Mouse (Mus musculus): ENCODE results near the gene Ddx24. TPM values are rescaled to one million over a fixed set of nuclear protein-coding genes. Genes with fewer than 3 reads are reported as not detected.
A peak's percentile ranks its signal among the peaks of the same experiment; 100 is the strongest.

Ddx24 gene
- polyA plus RNA-seq, 1 experiment from 2014 or later: 105 TPM

GRCm38 (mm10) chr12:103367171-103367570, 58.5 kb downstream of the Ddx24 start:
- no peaks in the 10 kb centered on the region for H3K27me3 ChIP-seq
- no peak overlapping the region for H3K27ac ChIP-seq (replicated peaks)
- H3K9me3 ChIP-seq (replicated peaks): no peaks in the 10 kb centered on the region
- no peaks in the 10 kb centered on the region for H3K36me3 ChIP-seq
- no peak overlapping the region for H3K4me2 ChIP-seq (replicated peaks)
- H3K4me3 ChIP-seq (replicated peaks): no peak overlapping the region
- ATAC-seq (ENCODE audit: insufficient number of reproducible peaks, low FRiP score, low TSS enrichment, low read depth): no peak
- H3K9ac ChIP-seq: no peak overlapping the region
- WGBS: 74% methylated on average over 2 of the region's 2 CpGs
- H3K4me1 ChIP-seq: 0 out of 2 replicates have a peak, but pooled peaks cover 3% of the 10 kb centered on the region

GRCm38 (mm10) chr12:103362336-103362735, 63.3 kb downstream of the Ddx24 start:
- WGBS: 61% methylated on average over 3 of the region's 3 CpGs
- 0 out of 2 replicates have a peak, but pooled peaks cover 3% of the 10 kb centered on the region for H3K4me1 ChIP-seq
- H3K4me3 ChIP-seq (replicated peaks): no peak overlapping the region
- no peak for ATAC-seq (ENCODE audit: insufficient number of reproducible peaks, low FRiP score, low TSS enrichment, low read depth)
- H3K27ac ChIP-seq (replicated peaks): no peak overlapping the region
- H3K4me2 ChIP-seq (replicated peaks): no peak overlapping the region
- no peak overlapping the region for H3K9ac ChIP-seq
- H3K9me3 ChIP-seq (replicated peaks): no peaks in the 10 kb centered on the region
- H3K27me3 ChIP-seq: no peaks in the 10 kb centered on the region
- H3K36me3 ChIP-seq: no peaks in the 10 kb centered on the region

- Histone ChIP-seq H3K4me2 (replicated peaks) (no peak overlapping the region), H3K27me3 (no peaks in the 10 kb centered on the region), H3K27ac (replicated peaks) (no peak overlapping the region), H3K4me3 (replicated peaks) (no peak overlapping the region), H3K36me3 (no peaks in the 10 kb centered on the region), H3K9ac (no peak overlapping the region), H3K9me3 (replicated peaks) (no peaks in the 10 kb centered on the region), H3K4me1 (0 out of 2 replicates have a peak, but pooled peaks cover 3% of the 10 kb centered on the region)
- 84% methylated on average over 17 of the region's 17 CpGs for WGBS
- no peak for ATAC-seq (ENCODE audit: insufficient number of reproducible peaks, low FRiP score, low TSS enrichment, low read depth)
Measured at GRCm38 (mm10) chr12:103361539-103362307, 63.9 kb downstream of the Ddx24 start.

DNA sequence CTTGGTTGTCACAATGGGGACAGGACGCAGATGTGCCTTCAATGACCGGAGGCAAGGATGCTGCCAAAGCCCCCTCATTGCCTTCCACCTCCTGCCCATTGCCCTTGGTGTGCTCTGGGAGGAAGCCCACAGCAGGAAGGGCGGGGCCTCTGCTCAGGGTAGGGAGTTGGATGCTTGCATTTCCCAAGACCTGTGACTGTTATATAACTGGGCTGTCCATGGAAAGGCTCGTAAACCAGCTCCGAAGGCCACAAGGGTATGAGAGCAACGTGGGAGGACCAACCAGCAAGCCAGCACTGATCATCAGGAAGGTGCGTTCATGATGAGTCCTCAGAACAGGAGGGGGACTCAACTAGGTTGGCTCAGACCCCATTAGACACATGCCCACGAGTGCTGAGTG, 64.8 kb downstream of the Ddx24 start:
- Histone ChIP-seq H3K4me1 (0 out of 2 replicates have a peak, but pooled peaks cover 3% of the 10 kb centered on the region), H3K9me3 (replicated peaks) (no peaks in the 10 kb centered on the region), H3K36me3 (no peaks in the 10 kb centered on the region), H3K4me3 (replicated peaks) (no peak overlapping the region), H3K9ac (no peak overlapping the region), H3K27me3 (no peaks in the 10 kb centered on the region), H3K4me2 (replicated peaks) (no peak overlapping the region), H3K27ac (replicated peaks) (no peak overlapping the region)
- ATAC-seq (ENCODE audit: insufficient number of reproducible peaks, low FRiP score, low TSS enrichment, low read depth): no peak
- 81% methylated on average over 8 of the region's 8 CpGs for WGBS

DNA sequence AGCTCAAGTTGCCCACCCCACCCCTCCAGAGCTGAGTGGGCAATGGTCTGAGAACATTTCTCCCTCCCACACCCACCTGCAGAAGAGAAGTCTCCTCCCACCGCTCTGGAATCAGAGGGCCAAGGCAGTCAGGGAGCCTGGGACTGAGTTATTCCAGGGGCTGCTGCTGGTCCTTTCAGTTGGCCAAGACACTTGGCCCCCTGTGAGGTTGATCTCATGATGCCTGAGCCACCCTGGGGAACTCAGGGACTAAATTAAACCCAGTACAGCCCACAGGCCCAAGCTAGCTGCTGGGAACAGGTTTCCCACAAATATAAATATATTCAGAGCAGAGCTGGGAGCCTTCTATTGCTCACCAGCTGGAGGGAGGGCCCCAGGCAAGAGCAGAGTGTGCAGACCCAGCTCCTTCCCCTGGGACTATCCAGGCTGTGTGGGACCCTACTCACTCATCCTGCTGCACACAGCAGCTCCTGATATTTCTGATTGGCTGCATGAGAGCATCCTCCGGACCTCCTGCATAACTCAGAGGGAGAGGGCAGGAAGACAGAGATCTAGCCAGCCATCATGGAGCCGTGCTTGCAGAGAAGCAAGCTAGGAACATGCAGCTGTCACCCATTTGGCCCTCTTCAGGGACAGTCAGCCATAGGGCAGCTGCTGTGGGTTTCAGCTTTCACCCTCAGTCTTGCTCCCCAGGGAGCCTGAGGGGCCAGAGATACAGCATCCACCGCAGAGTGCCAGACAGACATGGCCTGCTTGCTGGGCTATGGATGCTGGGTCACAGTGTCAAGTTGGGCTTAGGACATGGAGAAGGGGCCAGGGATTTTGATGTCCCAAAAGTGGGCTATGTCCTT, 66.5 kb downstream of the Ddx24 start:
- H3K4me3 ChIP-seq (replicated peaks): no peak overlapping the region
- H3K4me2 ChIP-seq (replicated peaks): no peak overlapping the region
- H3K4me1 ChIP-seq: 0 out of 2 replicates have a peak, but pooled peaks cover 3% of the 10 kb centered on the region
- WGBS: 50% methylated on average over 4 of the region's 4 CpGs
- 0 out of 2 replicates have a peak overlapping the region, but pooled peaks have one; percentile 34 for H3K27ac ChIP-seq (replicated peaks)
- no peaks in the 10 kb centered on the region for H3K27me3 ChIP-seq
- H3K9ac ChIP-seq: no peak overlapping the region
- no peaks in the 10 kb centered on the region for H3K9me3 ChIP-seq (replicated peaks)
- H3K36me3 ChIP-seq: no peaks in the 10 kb centered on the region
- peak; percentile 60 for ATAC-seq (ENCODE audit: insufficient number of reproducible peaks, low FRiP score, low TSS enrichment, low read depth)

GRCm38 (mm10) chr12:103358216-103358615, 67.4 kb downstream of the Ddx24 start:
- no peaks in the 10 kb centered on the region for H3K27me3 ChIP-seq
- no peak overlapping the region for H3K9ac ChIP-seq
- no peak overlapping the region for H3K4me3 ChIP-seq (replicated peaks)
- H3K4me2 ChIP-seq (replicated peaks): no peak overlapping the region
- 76% methylated on average over 8 of the region's 8 CpGs for WGBS
- no peaks in the 10 kb centered on the region for H3K9me3 ChIP-seq (replicated peaks)
- H3K27ac ChIP-seq (replicated peaks): no peak overlapping the region
- H3K36me3 ChIP-seq: no peaks in the 10 kb centered on the region
- ATAC-seq (ENCODE audit: insufficient number of reproducible peaks, low FRiP score, low TSS enrichment, low read depth): no peak
- 0 out of 2 replicates have a peak, but pooled peaks cover 3% of the 10 kb centered on the region for H3K4me1 ChIP-seq

Other genes with a start within 250 kb of the Ddx24 start
- 0.43 and 0.68 TPM in 2 replicates for gene Prima1, start 183.7 kb downstream of the Ddx24 start, polyA plus RNA-seq (2015; fragmentation: Nextera tagmentation; extraction: Ambion mirVana)
- gene Fam181a, start 114.9 kb downstream of the Ddx24 start, polyA plus RNA-seq (2015; fragmentation: Nextera tagmentation; extraction: Ambion mirVana): 0.20 TPM in 1 of 2 replicates, not detected in the other
- gene Asb2, start 69.8 kb downstream of the Ddx24 start, polyA plus RNA-seq (2015; fragmentation: Nextera tagmentation; extraction: Ambion mirVana): 7.5 and 10.1 TPM in 2 replicates
- 12.2 and 13.7 TPM in 2 replicates for gene Otub2, start 37.1 kb downstream of the Ddx24 start, polyA plus RNA-seq (2015; fragmentation: Nextera tagmentation; extraction: Ambion mirVana)
- gene 9330161L09Rik, start 18.0 kb downstream of the Ddx24 start, polyA plus RNA-seq (2015; fragmentation: Nextera tagmentation; extraction: Ambion mirVana): 0.28 and 0.49 TPM in 2 replicates
- gene Ifi27, start 8.4 kb upstream of the Ddx24 start, polyA plus RNA-seq (2015; fragmentation: Nextera tagmentation; extraction: Ambion mirVana): 72.9 and 77.5 TPM in 2 replicates
- gene Ifi27l2a, start 17.9 kb upstream of the Ddx24 start, polyA plus RNA-seq (2015; fragmentation: Nextera tagmentation; extraction: Ambion mirVana): 19.0 and 23.0 TPM in 2 replicates
- 0.15 TPM in 1 of 2 replicates, not detected in the other for gene Ifi27l2b, start 31.4 kb upstream of the Ddx24 start, polyA plus RNA-seq (2015; fragmentation: Nextera tagmentation; extraction: Ambion mirVana)
- gene Ppp4r4, start 106.5 kb upstream of the Ddx24 start, polyA plus RNA-seq (2015; fragmentation: Nextera tagmentation; extraction: Ambion mirVana): 1.4 and 2.5 TPM in 2 replicates
- gene Serpina10, start 205.6 kb upstream of the Ddx24 start, polyA plus RNA-seq (2015; fragmentation: Nextera tagmentation; extraction: Ambion mirVana): 0.07 and 0.20 TPM in 2 replicates
- 0.23 TPM in 1 of 2 replicates, not detected in the other for gene Serpina6, start 231.4 kb upstream of the Ddx24 start, polyA plus RNA-seq (2015; fragmentation: Nextera tagmentation; extraction: Ambion mirVana)

Data from embryonic facial prominence, embryonic 15.5 days (tissue).